Mouse (Mus musculus) ovary, postnatal 36 days (tissue): ENCODE results near the gene Ciart.
"Not testable (repeated sequence)": the region's sequence is repeated elsewhere in the genome, so short reads cannot be mapped to it uniquely, and the experiment has no call there.

Source experiments
- DNase-seq: peaks from one replicate; pipeline ENCODE4 v3.0.0; 2022; ENCODE audit warnings: low spot score, mixed read lengths

Ciart gene

GRCm38 (mm10) chr3:95881979-95882815, at the start of gene Ciart:
Gene Ciart (minus strand): TSS chr3:95882251.
- DNase-seq, result peak; percentile 90

- no peak for DNase-seq
These were observed 49.4 kb upstream of the Ciart start for GRCm38 (mm10) chr3:95931471-95931870.

GRCm38 (mm10) chr3:95930471-95930789, 48.4 kb upstream of the Ciart start:
- DNase-seq, result no peak

- peak; percentile 55 for DNase-seq
These were observed 47.8 kb upstream of the Ciart start for GRCm38 (mm10) chr3:95929581-95930470.

- peak; percentile 94 for DNase-seq
These were observed 46.8 kb upstream of the Ciart start, which contains the start of gene Anp32e for GRCm38 (mm10) chr3:95928658-95929503. Gene Anp32e (plus strand): TSS chr3:95929246.

- no peak for DNase-seq
These were observed 46.2 kb upstream of the Ciart start for GRCm38 (mm10) chr3:95928261-95928657.

GRCm38 (mm10) chr3:95925087-95925486, 43.0 kb upstream of the Ciart start:
- no peak for DNase-seq

GRCm38 (mm10) chr3:95924185-95924584, 42.1 kb upstream of the Ciart start:
- DNase-seq, result no peak

GRCm38 (mm10) chr3:95923429-95923828, 41.4 kb upstream of the Ciart start:
- DNase-seq, result not testable (repeated sequence)

- not testable (repeated sequence) for DNase-seq
These were observed 38.5 kb upstream of the Ciart start for GRCm38 (mm10) chr3:95920532-95920931.

- no peak for DNase-seq
These were observed 34.7 kb upstream of the Ciart start for GRCm38 (mm10) chr3:95916760-95917159.

- DNase-seq, result no peak
These were observed 32.7 kb upstream of the Ciart start for GRCm38 (mm10) chr3:95914706-95915105.

- no peak for DNase-seq
These were observed 25.6 kb upstream of the Ciart start for GRCm38 (mm10) chr3:95907613-95908012.

- peak; percentile 56 for DNase-seq
These were observed 24.8 kb upstream of the Ciart start for GRCm38 (mm10) chr3:95906860-95907259.

GRCm38 (mm10) chr3:95905940-95906492, 24.0 kb upstream of the Ciart start:
- peak; percentile 61 for DNase-seq

- DNase-seq, result peak; percentile 56
These were observed 23.3 kb upstream of the Ciart start for GRCm38 (mm10) chr3:95905146-95905939.

- peak; percentile 55 for DNase-seq
These were observed 22.5 kb upstream of the Ciart start, which contains the start of gene Car14 for GRCm38 (mm10) chr3:95904568-95904967. Gene Car14 (minus strand): TSS chr3:95904691.

GRCm38 (mm10) chr3:95903753-95904502, 21.9 kb upstream of the Ciart start:
- no peak for DNase-seq

GRCm38 (mm10) chr3:95902643-95903042, 20.6 kb upstream of the Ciart start:
- DNase-seq, result no peak

- DNase-seq, result no peak
These were observed 20.2 kb upstream of the Ciart start for GRCm38 (mm10) chr3:95902373-95902625.
